Mouse (Mus musculus) hindbrain, embryonic 14.5 days (tissue): ENCODE data around the gene Tas2r118. TPM values are rescaled to one million over a fixed set of nuclear protein-coding genes. Genes with fewer than 3 reads are reported as not detected.
A peak's percentile ranks its signal among the peaks of the same experiment; 100 is the strongest.

ENCODE experiments used
- ATAC-seq: fragments of 200-750 bp; cut with Nextera tagmentation; 2 replicates; pipeline ENCODE4 v1.8.0; 2017; ENCODE audit warnings: moderate number of reproducible peaks, mild to moderate bottlenecking, moderate TSS enrichment, moderate library complexity; ENCODE audit not compliant: low FRiP score
- DNase-seq: peaks from one replicate; pipeline ENCODE4 v3.0.0-alpha.2; 2015; ENCODE audit warnings: low spot score
- H3K27ac ChIP-seq: fragments of 300-500 bp; sonication (generic); 2 replicates; pipeline ENCODE4 v1.5.1; 2014; ENCODE audit warnings: mild to moderate bottlenecking, moderate library complexity
- H3K27me3 ChIP-seq: fragments of 300-500 bp; sonication (generic); 2 replicates; pipeline ENCODE4 v1.6.1; 2014; ENCODE audit warnings: mild to moderate bottlenecking, low read length, mixed read lengths; ENCODE audit not compliant: control insufficient read depth, insufficient read depth
- H3K36me3 ChIP-seq: fragments of 300-500 bp; sonication (generic); replicated peaks from 2 replicates; pipeline ENCODE4 v1.6.1; 2014; ENCODE audit not compliant: control insufficient read depth, insufficient read depth
- H3K4me1 ChIP-seq: fragments of 300-500 bp; sonication (generic); replicated peaks from 2 replicates; pipeline ENCODE4 v1.6.1; 2014; ENCODE audit warnings: antibody characterized with exemption, low read length, mixed read lengths; ENCODE audit not compliant: control insufficient read depth, insufficient read depth
- H3K4me2 ChIP-seq: fragments of 300-500 bp; sonication (generic); replicated peaks from 2 replicates; pipeline ENCODE4 v1.6.1; 2014; ENCODE audit warnings: mild to moderate bottlenecking, moderate library complexity
- H3K4me3 ChIP-seq: fragments of 300-500 bp; sonication (generic); replicated peaks from 2 replicates; pipeline ENCODE4 v1.5.1; 2014; ENCODE audit warnings: mild to moderate bottlenecking, low read length
- H3K9ac ChIP-seq: fragments of 300-500 bp; sonication (generic); 2 replicates; pipeline ENCODE4 v1.6.1; 2014
- H3K9me3 ChIP-seq: fragments of 300-500 bp; sonication (generic); 2 replicates; pipeline ENCODE4 v1.6.1; 2016; ENCODE audit warnings: low read length; ENCODE audit not compliant: control insufficient read depth
- WGBS: fragments of 180-500 bp; shearing (Covaris S2); extraction: QIAGEN DNeasy Blood & Tissue Kit; methylation state at CpG from one replicate; pipeline ENCODE4 v1.1.7; 2014; 5-methylcytosine and 5-hydroxymethylcytosine counted together
- polyA plus RNA-seq: library from polyadenylated mRNA; unstranded; fragments of >200 nt; fragmentation: Nextera tagmentation; extraction: Ambion mirVana; gene quantifications from 2 replicates; pipeline ENCODE4 v1.2.1, GENCODE M21; 2014

Gene Tas2r118
- polyA plus RNA-seq, 1 experiment from 2014 or later: not detected

DNA sequence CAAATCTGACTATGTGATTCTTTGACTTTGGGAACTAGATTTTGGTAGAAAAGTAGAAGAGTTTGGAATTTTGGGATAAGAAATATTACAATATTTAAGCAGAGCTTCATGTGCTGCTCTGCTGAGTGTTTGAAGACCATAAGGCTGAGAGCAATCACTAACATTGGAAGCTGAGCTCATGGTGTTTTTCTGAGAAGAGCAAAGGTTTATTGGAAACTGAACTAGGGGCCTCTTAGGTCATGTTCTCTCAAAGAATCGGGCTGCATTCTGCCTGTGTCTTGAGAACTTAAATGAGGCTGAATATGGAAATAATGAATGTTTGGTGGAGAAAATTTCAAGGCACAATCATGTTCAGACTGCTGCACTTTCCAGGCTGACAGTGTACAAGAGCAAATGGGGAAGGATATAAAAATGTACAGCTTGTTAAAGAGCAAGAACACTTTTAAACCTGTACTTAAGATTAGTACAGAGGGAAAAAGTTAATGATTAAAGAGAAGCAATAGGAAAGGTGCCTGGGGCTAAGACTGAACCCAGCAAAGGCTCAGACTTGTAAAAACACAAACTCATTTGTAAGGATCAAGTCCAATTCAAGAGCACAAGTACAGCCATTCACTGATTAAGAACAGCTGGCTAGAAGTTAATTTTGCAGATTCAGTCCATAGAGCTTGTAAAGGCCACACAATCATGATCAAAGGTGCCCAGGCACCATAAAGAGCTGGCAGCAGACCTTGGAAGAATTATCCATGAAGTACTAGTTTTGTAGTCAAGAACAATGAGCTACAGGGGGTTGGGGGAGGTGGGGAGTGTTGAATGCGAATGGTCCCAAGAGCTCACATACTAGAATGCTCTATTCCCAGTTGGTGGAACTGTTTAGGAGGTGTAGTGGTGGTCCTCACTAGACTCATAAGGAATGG, 31.0 kb downstream of the Tas2r118 start:
- ATAC-seq (no peak), DNase-seq (no peak)
- Histone ChIP-seq H3K36me3 (no peaks in the 10 kb centered on the region), H3K4me1 (0 out of 2 replicates have a peak, but pooled peaks cover 6% of the 10 kb centered on the region), H3K9me3 (no peaks in the 10 kb centered on the region), H3K9ac (no peak overlapping the region), H3K27me3 (no peaks in the 10 kb centered on the region), H3K4me2 (no peak overlapping the region), H3K27ac (no peak overlapping the region), H3K4me3 (no peak overlapping the region)
- 81% methylated on average over 2 of the region's 2 CpGs for WGBS

DNA sequence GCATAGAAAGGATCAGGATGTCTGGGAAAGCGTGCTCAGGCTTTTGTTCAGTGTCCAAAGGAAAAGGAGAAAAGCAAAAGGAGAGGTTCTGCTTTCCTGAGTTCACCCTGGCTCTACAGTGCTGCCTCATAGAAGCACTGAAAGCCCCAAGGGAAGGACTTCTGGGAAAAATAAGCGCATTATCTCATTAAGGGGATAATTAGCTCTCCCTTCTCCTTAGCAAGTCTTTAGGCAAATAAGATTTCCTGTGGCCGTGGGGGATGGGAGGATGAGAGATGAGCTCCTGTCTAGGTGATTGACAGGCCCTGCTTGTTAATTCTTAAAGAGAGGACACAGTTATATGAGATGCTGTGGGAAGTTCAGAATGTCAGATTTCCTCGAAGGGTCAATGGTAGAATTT, 33.4 kb downstream of the Tas2r118 start:
- Histone ChIP-seq H3K4me1 (0 out of 2 replicates have a peak, but pooled peaks cover 6% of the 10 kb centered on the region), H3K4me3 (no peak overlapping the region), H3K36me3 (no peaks in the 10 kb centered on the region), H3K4me2 (no peak overlapping the region), H3K9me3 (no peaks in the 10 kb centered on the region), H3K27ac (peak overlapping the region; percentile 36; the same call in 1 of the 2 replicates), H3K27me3 (no peaks in the 10 kb centered on the region), H3K9ac (no peak overlapping the region)
- ATAC-seq (peak; percentile 34; the same call in 1 of the 2 replicates), DNase-seq (no peak)
- WGBS: 45% methylated on average over 4 of the region's 4 CpGs

GRCm38 (mm10) chr6:23923806-23924205, 46.1 kb downstream of the Tas2r118 start:
- Histone ChIP-seq H3K4me3 (no peak overlapping the region), H3K4me1 (no peaks in the 10 kb centered on the region), H3K36me3 (no peaks in the 10 kb centered on the region), H3K27me3 (no peaks in the 10 kb centered on the region), H3K27ac (no peak overlapping the region), H3K9me3 (no peaks in the 10 kb centered on the region), H3K9ac (no peak overlapping the region), H3K4me2 (no peak overlapping the region)
- 45% methylated on average over 2 of the region's 2 CpGs for WGBS
- no peak for DNase-seq
- ATAC-seq: no peak

Other genes with a start within 250 kb of the Tas2r118 start
- 12.6 and 15.8 TPM in 2 replicates for gene Cadps2, start 130.6 kb downstream of the Tas2r118 start, polyA plus RNA-seq
- 0.16 and 0.20 TPM in 2 replicates for gene Slc13a1, start 198.0 kb upstream of the Tas2r118 start, polyA plus RNA-seq